Mouse (Mus musculus) adrenal gland, adult 2 months (tissue): Measurements from ENCODE around the gene Slc22a16. TPM values are rescaled to one million over a fixed set of nuclear protein-coding genes. Genes with fewer than 3 reads are reported as not detected.

ENCODE experiments used
- polyA plus RNA-seq: library from polyadenylated mRNA; depleted of rRNA; stranded (reverse); fragments of >200 nt; gene quantifications from 2 replicates; pipeline ENCODE4 v1.2.3, GENCODE M21; 2012; rRNA removed
- total RNA-seq, 2 experiments: library from RNA; stranded (reverse); gene quantifications; 2 replicates each; pipeline ENCODE4 v1.2.3; 2021

The Slc22a16 gene
- total and polyA plus RNA-seq, 3 experiments = not detected

Other genes with a start within 250 kb of the Slc22a16 start
- gene Cdk19, start 230.8 kb upstream of the Slc22a16 start, total RNA-seq = 10 to 100 TPM in 1 of 2 experiments, 1 to 10 TPM in 1; 8.7 to 12.7 TPM
- 5.2 and 5.8 TPM in 2 replicates for gene Cdk19, start 230.8 kb upstream of the Slc22a16 start, polyA plus RNA-seq
- gene Ddo, start 59.7 kb downstream of the Slc22a16 start, total RNA-seq = 10 to 100 TPM; 12.4 to 12.9 TPM
- 5.7 and 8.9 TPM in 2 replicates for gene Ddo, start 59.7 kb downstream of the Slc22a16 start, polyA plus RNA-seq
- 1 to 10 TPM; 5.8 to 8.9 TPM for gene Mettl24, start 112.9 kb downstream of the Slc22a16 start, total RNA-seq
- 2.7 and 3.7 TPM in 2 replicates for gene Mettl24, start 112.9 kb downstream of the Slc22a16 start, polyA plus RNA-seq